Mouse (Mus musculus) embryonic fibroblast, embryonic 13.5 days (primary cell): ENCODE results near the gene Mettl17.

Experiments used
- CTCF ChIP-seq: IDR thresholded peaks from 2 replicates; pipeline ENCODE4 v1.5.1; 2011; ENCODE audit warnings: mild to moderate bottlenecking, control low read depth, low read length, moderate library complexity, borderline replicate concordance; ENCODE audit not compliant: insufficient read depth
- POLR2A ChIP-seq: IDR thresholded peaks from 2 replicates; pipeline ENCODE4 v1.6.1; 2011; ENCODE audit warnings: low read depth, mild to moderate bottlenecking, control low read depth, low read length, moderate library complexity

- TF ChIP-seq POLR2A (no peak), CTCF (no peak)
These were observed 27.9 kb downstream of the Mettl17 start for GRCm38 (mm10) chr14:51912391-51913061.
